Mouse (Mus musculus) urinary bladder, adult 18-20 months (tissue): ENCODE results near the gene Aamdc.

Experiments used
- DNase-seq, 2 experiments: peaks; one replicate each; pipeline ENCODE4 v3.0.0; 2022; ENCODE audit warnings: low spot score in 2 of 2, mixed read lengths in 2 of 2

Aamdc gene

GRCm38 (mm10) chr7:97579067-97579975, at the start of gene Aamdc, which contains the start of gene Rsf1:
TSS of gene Aamdc (minus strand) at chr7:97579497.
TSS of gene Rsf1 (plus strand) at chr7:97579889.
- peak; percentile 80 to 92 for DNase-seq

GRCm38 (mm10) chr7:97623402-97623801, 44.1 kb upstream of the Aamdc start:
- no peak for DNase-seq

GRCm38 (mm10) chr7:97622676-97623075, 43.4 kb upstream of the Aamdc start:
- no peak for DNase-seq

GRCm38 (mm10) chr7:97621346-97621745, 42.0 kb upstream of the Aamdc start:
- DNase-seq: no peak

- DNase-seq: no peak
Measured at GRCm38 (mm10) chr7:97598548-97598947, 19.3 kb upstream of the Aamdc start.

GRCm38 (mm10) chr7:97593535-97593934, 14.2 kb upstream of the Aamdc start:
- DNase-seq: no peak

- DNase-seq: no peak
Measured at GRCm38 (mm10) chr7:97592396-97592795, 13.1 kb upstream of the Aamdc start.

- no peak for DNase-seq
Measured at GRCm38 (mm10) chr7:97591336-97591735, 12.0 kb upstream of the Aamdc start.

GRCm38 (mm10) chr7:97590488-97590887, 11.2 kb upstream of the Aamdc start:
- no peak for DNase-seq

- DNase-seq: no peak
Measured at GRCm38 (mm10) chr7:97588506-97588905, 9.2 kb upstream of the Aamdc start.

- DNase-seq: peak; percentile 63 to 77
Measured at GRCm38 (mm10) chr7:97580843-97581214, 1.5 kb upstream of the Aamdc start.

GRCm38 (mm10) chr7:97579976-97580842, 912 bp upstream of the Aamdc start:
- DNase-seq: peak; percentile 29 to 68

GRCm38 (mm10) chr7:97578361-97579066, 783 bp downstream of the Aamdc start:
- DNase-seq: peak in 1 of 2 experiments; percentile 29

- no peak for DNase-seq
Measured at GRCm38 (mm10) chr7:97570389-97570788, 8.9 kb downstream of the Aamdc start.

GRCm38 (mm10) chr7:97569372-97569771, 9.9 kb downstream of the Aamdc start:
- no peak for DNase-seq

- DNase-seq: no peak
Measured at GRCm38 (mm10) chr7:97563576-97563975, 15.7 kb downstream of the Aamdc start.

GRCm38 (mm10) chr7:97550673-97551072, 28.6 kb downstream of the Aamdc start:
- DNase-seq: no peak

- DNase-seq: no peak
Measured at GRCm38 (mm10) chr7:97549301-97549700, 30.0 kb downstream of the Aamdc start.

- DNase-seq: no peak
Measured at GRCm38 (mm10) chr7:97546462-97546861, 32.8 kb downstream of the Aamdc start.

- no peak for DNase-seq
Measured at GRCm38 (mm10) chr7:97536571-97536970, 42.7 kb downstream of the Aamdc start.

GRCm38 (mm10) chr7:97535531-97535930, 43.8 kb downstream of the Aamdc start:
- DNase-seq: no peak

GRCm38 (mm10) chr7:97519935-97520334, 59.4 kb downstream of the Aamdc start:
- DNase-seq: no peak
